Mouse (Mus musculus) lung, adult 2 months (tissue): Measurements from ENCODE around the gene Gm13290. TPM values are rescaled to one million over a fixed set of nuclear protein-coding genes. Genes with fewer than 3 reads are reported as not detected.
A peak's percentile ranks its signal among the peaks of the same experiment; 100 is the strongest.
"Not testable (repeated sequence)": the region's sequence is repeated elsewhere in the genome, so short reads cannot be mapped to it uniquely, and the experiment has no call there.

Source experiments
- DNase-seq: peaks from one replicate; pipeline ENCODE4 v3.0.0; 2022
- H3K4me1 ChIP-seq: fragments of 200-500 bp; 2 replicates; pipeline ENCODE4 v1.6.1; 2011; ENCODE audit warnings: low read length; ENCODE audit not compliant: control insufficient read depth, insufficient read depth
- H3K4me3 ChIP-seq: fragments of 200-500 bp; replicated peaks from 2 replicates; pipeline ENCODE3; 2011; ENCODE audit warnings: low read depth, mild to moderate bottlenecking, control low read depth, low read length; ENCODE audit errors: extremely low read depth
- CTCF ChIP-seq: fragments of 200-500 bp; IDR thresholded peaks from 2 replicates; pipeline ENCODE4 v1.5.1; 2011; ENCODE audit warnings: mild to moderate bottlenecking, low read length, control low read depth; ENCODE audit not compliant: insufficient read depth
- POLR2A ChIP-seq: fragments of 200-500 bp; IDR thresholded peaks from 2 replicates; pipeline ENCODE4 v1.6.1; 2011; ENCODE audit warnings: low read depth, mild to moderate bottlenecking, control low read depth, low read length, borderline replicate concordance; ENCODE audit errors: extremely low read depth
- WGBS: fragments of 180-500 bp; shearing (Covaris S2); methylation state at CpG from one replicate; pipeline ENCODE4 v1.1.7; 2018; 5-methylcytosine and 5-hydroxymethylcytosine counted together
- polyA plus RNA-seq: library from polyadenylated mRNA; depleted of rRNA; stranded (reverse); fragments of >200 nt; gene quantifications from 2 replicates; pipeline ENCODE4 v1.2.3, GENCODE M21; 2012; rRNA removed

The Gm13290 gene
- polyA plus RNA-seq, 1 experiment = not detected

GRCm38 (mm10) chr4:88788402-88788801 is 14.8 kb downstream of the Gm13290 start, which contains the start of gene Gm13277:
Gene Gm13277, plus strand, starts transcription at chr4:88788632.
- H3K4me1 ChIP-seq, H3K4me3 ChIP-seq: not testable (repeated sequence)
- peak; percentile 38 for DNase-seq
- TF ChIP-seq CTCF = peak; percentile 38
- 0% methylated on average over 4 of the region's 28 CpGs for WGBS

GRCm38 (mm10) chr4:88791250-88791649 is 17.6 kb downstream of the Gm13290 start, which contains the start of gene Gm13278:
Gene Gm13278, plus strand, starts transcription at chr4:88791550.
- H3K4me1 ChIP-seq, DNase-seq, H3K4me3 ChIP-seq: not testable (repeated sequence)
- no CpG with 5 or more reads among the region's 28 CpGs for WGBS

GRCm38 (mm10) chr4:88793936-88794675 is 20.5 kb downstream of the Gm13290 start, which contains the start of gene Gm13275:
Gene Gm13275, plus strand, starts transcription at chr4:88794487.
- not testable (repeated sequence) for H3K4me1 ChIP-seq, H3K4me3 ChIP-seq
- 1% methylated on average over 15 of the region's 52 CpGs for WGBS
- DNase-seq = peak; percentile 78

- H3K4me3 ChIP-seq, DNase-seq, H3K4me1 ChIP-seq: not testable (repeated sequence)
- no CpG with 5 or more reads among the region's 28 CpGs for WGBS
These were observed 23.5 kb downstream of the Gm13290 start, which contains the start of gene Gm13279 for GRCm38 (mm10) chr4:88797097-88797496. Gene Gm13279, plus strand, starts transcription at chr4:88797397.

GRCm38 (mm10) chr4:88799365-88799764 is 25.7 kb downstream of the Gm13290 start, which contains the start of gene Gm13285:
Gene Gm13285, plus strand, starts transcription at chr4:88799665.
- H3K4me1 ChIP-seq, H3K4me3 ChIP-seq, DNase-seq: not testable (repeated sequence)
- 4% methylated on average over 6 of the region's 7 CpGs for WGBS

GRCm38 (mm10) chr4:88802954-88803353 is 29.3 kb downstream of the Gm13290 start, which contains the start of gene Gm13287:
Gene Gm13287, plus strand, starts transcription at chr4:88803254.
- not testable (repeated sequence) for H3K4me1 ChIP-seq, DNase-seq, H3K4me3 ChIP-seq
- no CpG with 5 or more reads among the region's 29 CpGs for WGBS

- not testable (repeated sequence) for DNase-seq, H3K4me1 ChIP-seq, H3K4me3 ChIP-seq
- WGBS = no CpG with 5 or more reads among the region's 8 CpGs
These were observed 31.6 kb downstream of the Gm13290 start, which contains the start of gene Gm13288 for GRCm38 (mm10) chr4:88805231-88805630. Gene Gm13288, plus strand, starts transcription at chr4:88805531.

GRCm38 (mm10) chr4:88805761-88806160 is 32.1 kb downstream of the Gm13290 start:
- peak; percentile 5 for DNase-seq
- 0% methylated on average over 9 of the region's 34 CpGs for WGBS

GRCm38 (mm10) chr4:88815928-88816327 is 42.3 kb downstream of the Gm13290 start, which contains the start of gene Ifna7:
Gene Ifna7, plus strand, starts transcription at chr4:88816228.
- no peak for DNase-seq
- Histone ChIP-seq H3K4me1 (no peaks in the 10 kb centered on the region), H3K4me3 (no peak within 1 kb of the TSS)
- WGBS = 41% methylated on average over 3 of the region's 3 CpGs
- TF ChIP-seq CTCF (no peak), POLR2A (no peak)

More at GRCm38 (mm10) chr4:88805761-88806160, 32.1 kb downstream of the Gm13290 start:
- not testable (repeated sequence) for H3K4me1 ChIP-seq, H3K4me3 ChIP-seq

- Histone ChIP-seq H3K4me1 (no peaks in the 10 kb centered on the region), H3K4me3 (no peak within 1 kb of the TSS)
- 73% methylated on average over 1 of the region's 1 CpGs for WGBS
- no peak for TF ChIP-seq CTCF
- TF ChIP-seq POLR2A = no peak
- no peak for DNase-seq
These were observed 46.0 kb downstream of the Gm13290 start, which contains the start of gene Ifna11 for GRCm38 (mm10) chr4:88819659-88820058. Gene Ifna11, plus strand, starts transcription at chr4:88819959.

- Histone ChIP-seq H3K4me3 (no peak overlapping the region), H3K4me1 (no peaks in the 10 kb centered on the region)
- DNase-seq = no peak
- TF ChIP-seq POLR2A (no peak), CTCF (no peak)
- WGBS = 19% methylated on average over 4 of the region's 4 CpGs
These were observed 49.4 kb downstream of the Gm13290 start for GRCm38 (mm10) chr4:88822995-88823394.

Other genes with a start within 250 kb of the Gm13290 start
- not detected in 2 replicates for gene Ifna15, start 215.6 kb upstream of the Gm13290 start, polyA plus RNA-seq
- not detected in 2 replicates for gene Ifna14, start 202.0 kb upstream of the Gm13290 start, polyA plus RNA-seq
- not detected in 2 replicates for gene Ifna9, start 181.4 kb upstream of the Gm13290 start, polyA plus RNA-seq
- gene Ifna12, start 170.5 kb upstream of the Gm13290 start, polyA plus RNA-seq = not detected in 2 replicates
- not detected in 2 replicates for gene C87499, start 139.4 kb upstream of the Gm13290 start, polyA plus RNA-seq
- gene Ifna13, start 129.4 kb upstream of the Gm13290 start, polyA plus RNA-seq = not detected in 2 replicates
- not detected in 2 replicates for gene Ifna16, start 96.9 kb upstream of the Gm13290 start, polyA plus RNA-seq
- gene Ifna2, start 89.9 kb upstream of the Gm13290 start, polyA plus RNA-seq = not detected in 2 replicates
- not detected in 2 replicates for gene Ifnab, start 82.5 kb upstream of the Gm13290 start, polyA plus RNA-seq
- gene Gm26566, start 52.0 kb upstream of the Gm13290 start, polyA plus RNA-seq = 0.19 and 0.33 TPM in 2 replicates
- gene Klhl9, start 51.4 kb upstream of the Gm13290 start, polyA plus RNA-seq = 19.6 and 19.7 TPM in 2 replicates
- not detected in 2 replicates for gene Gm13271, start 19.0 kb upstream of the Gm13290 start, polyA plus RNA-seq
- not detected in 2 replicates for gene Gm13283, start 13.7 kb upstream of the Gm13290 start, polyA plus RNA-seq
- not detected in 2 replicates for gene Gm13289, start 3.1 kb downstream of the Gm13290 start, polyA plus RNA-seq
- not detected in 2 replicates for gene Gm13272, start 6.0 kb downstream of the Gm13290 start, polyA plus RNA-seq
- gene Ifnz, start 8.3 kb downstream of the Gm13290 start, polyA plus RNA-seq = not detected in 2 replicates
- not detected in 2 replicates for gene Gm13276, start 11.9 kb downstream of the Gm13290 start, polyA plus RNA-seq
- not detected in 2 replicates for gene Gm13277, start 14.8 kb downstream of the Gm13290 start, polyA plus RNA-seq
- gene Gm13278, start 17.7 kb downstream of the Gm13290 start, polyA plus RNA-seq = not detected in 2 replicates
- not detected in 2 replicates for gene Gm13275, start 20.7 kb downstream of the Gm13290 start, polyA plus RNA-seq
- gene Gm13279, start 23.6 kb downstream of the Gm13290 start, polyA plus RNA-seq = not detected in 2 replicates
- not detected in 2 replicates for gene Gm13285, start 25.8 kb downstream of the Gm13290 start, polyA plus RNA-seq
- gene Gm13287, start 29.4 kb downstream of the Gm13290 start, polyA plus RNA-seq = not detected in 2 replicates
- gene Gm13288, start 31.7 kb downstream of the Gm13290 start, polyA plus RNA-seq = not detected in 2 replicates
- gene Ifna7, start 42.4 kb downstream of the Gm13290 start, polyA plus RNA-seq = not detected in 2 replicates
- gene Ifna11, start 46.1 kb downstream of the Gm13290 start, polyA plus RNA-seq = not detected in 2 replicates
- not detected in 2 replicates for gene Ifna6, start 53.6 kb downstream of the Gm13290 start, polyA plus RNA-seq
- not detected in 2 replicates for gene Ifna5, start 61.7 kb downstream of the Gm13290 start, polyA plus RNA-seq
- not detected in 2 replicates for gene Ifna4, start 68.0 kb downstream of the Gm13290 start, polyA plus RNA-seq
- gene Ifna1, start 76.3 kb downstream of the Gm13290 start, polyA plus RNA-seq = not detected in 2 replicates
- not detected in 2 replicates for gene Ifne, start 106.4 kb downstream of the Gm13290 start, polyA plus RNA-seq